Mouse (Mus musculus): Measurements from ENCODE around the gene Foxg1. TPM values are rescaled to one million over a fixed set of nuclear protein-coding genes. Genes with fewer than 3 reads are reported as not detected.

Gene Foxg1
- polyA plus RNA-seq, 1 experiment from 2014 or later, result not detected

DNA sequence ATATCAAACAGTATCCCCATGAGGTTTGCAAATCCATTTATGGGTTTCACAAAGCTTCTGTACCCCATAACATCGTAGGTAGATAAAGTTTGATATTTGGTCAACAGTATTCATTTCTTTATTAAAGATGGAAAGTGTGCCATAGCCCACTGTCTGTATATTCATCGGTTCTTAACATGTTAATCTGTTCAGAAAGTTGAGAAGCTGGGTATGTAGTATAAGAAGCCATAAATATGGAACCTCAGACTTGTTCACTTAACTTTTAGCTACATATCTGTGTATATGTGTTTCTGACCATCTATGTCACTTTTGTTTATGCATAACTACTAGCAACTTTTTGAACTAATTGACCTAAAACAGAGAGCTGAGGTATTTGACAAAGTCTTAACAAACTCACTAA lies 13.5 kb downstream of the Foxg1 start:
- Histone ChIP-seq H3K4me1 (replicated peaks; ENCODE audit: control insufficient read depth, insufficient read depth, low read length) (peaks cover 1% of the 10 kb centered on the region; the same call in 1 of the 2 replicates), H3K9ac (ENCODE audit: low read depth, low read length) (no peak overlapping the region), H3K4me3 (ENCODE audit: low read depth, low read length) (no peak overlapping the region), H3K4me2 (replicated peaks; ENCODE audit: low read depth) (no peak overlapping the region), H3K27ac (ENCODE audit: low read depth, low read length) (no peak overlapping the region), H3K36me3 (ENCODE audit: control insufficient read depth, insufficient read depth) (no peaks in the 10 kb centered on the region), H3K27me3 (replicated peaks; ENCODE audit: control insufficient read depth, insufficient read depth, low read length) (peaks cover 81% of the 10 kb centered on the region), H3K9me3 (ENCODE audit: control insufficient read depth) (no peaks in the 10 kb centered on the region)
- TF ChIP-seq CTCF (IDR thresholded peaks at IDR 0.05; ENCODE audit: low read depth), result no peak
- no peak for ATAC-seq
- 18% methylated on average over 2 of the region's 2 CpGs for WGBS

DNA sequence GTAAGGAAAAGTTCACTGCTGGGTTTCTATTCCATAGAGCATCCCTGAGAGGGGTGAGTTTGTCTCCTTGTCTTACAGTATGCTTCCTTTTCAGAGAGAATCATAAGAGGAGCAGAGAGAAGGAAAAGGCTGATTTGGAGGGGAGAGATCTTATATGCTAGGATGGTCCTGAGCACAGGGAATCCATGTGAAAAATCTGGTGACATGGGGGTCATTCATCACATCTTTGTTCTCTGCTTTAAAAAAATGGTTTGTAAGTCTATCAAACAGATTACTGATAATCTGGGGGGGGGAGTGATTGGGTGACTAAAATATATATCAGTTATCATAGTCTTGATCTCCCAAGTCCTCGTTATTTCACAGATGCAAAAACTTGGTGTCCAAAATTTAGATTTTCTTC lies 14.3 kb downstream of the Foxg1 start:
- no peak overlapping the region for H3K4me3 ChIP-seq (ENCODE audit: low read depth, low read length)
- H3K9me3 ChIP-seq (ENCODE audit: control insufficient read depth), result no peaks in the 10 kb centered on the region
- WGBS, result 29% methylated on average over 1 of the region's 1 CpGs
- peaks cover 7% of the 10 kb centered on the region; the same call in 1 of the 2 replicates for H3K4me1 ChIP-seq (replicated peaks; ENCODE audit: control insufficient read depth, insufficient read depth, low read length)
- no peak for ATAC-seq
- no peak overlapping the region for H3K9ac ChIP-seq (ENCODE audit: low read depth, low read length)
- no peak overlapping the region for H3K27ac ChIP-seq (ENCODE audit: low read depth, low read length)
- H3K27me3 ChIP-seq (replicated peaks; ENCODE audit: control insufficient read depth, insufficient read depth, low read length), result peaks cover 81% of the 10 kb centered on the region
- no peak overlapping the region for H3K4me2 ChIP-seq (replicated peaks; ENCODE audit: low read depth)
- H3K36me3 ChIP-seq (ENCODE audit: control insufficient read depth, insufficient read depth), result no peaks in the 10 kb centered on the region
- TF ChIP-seq CTCF (IDR thresholded peaks at IDR 0.05; ENCODE audit: low read depth), result no peak

DNA sequence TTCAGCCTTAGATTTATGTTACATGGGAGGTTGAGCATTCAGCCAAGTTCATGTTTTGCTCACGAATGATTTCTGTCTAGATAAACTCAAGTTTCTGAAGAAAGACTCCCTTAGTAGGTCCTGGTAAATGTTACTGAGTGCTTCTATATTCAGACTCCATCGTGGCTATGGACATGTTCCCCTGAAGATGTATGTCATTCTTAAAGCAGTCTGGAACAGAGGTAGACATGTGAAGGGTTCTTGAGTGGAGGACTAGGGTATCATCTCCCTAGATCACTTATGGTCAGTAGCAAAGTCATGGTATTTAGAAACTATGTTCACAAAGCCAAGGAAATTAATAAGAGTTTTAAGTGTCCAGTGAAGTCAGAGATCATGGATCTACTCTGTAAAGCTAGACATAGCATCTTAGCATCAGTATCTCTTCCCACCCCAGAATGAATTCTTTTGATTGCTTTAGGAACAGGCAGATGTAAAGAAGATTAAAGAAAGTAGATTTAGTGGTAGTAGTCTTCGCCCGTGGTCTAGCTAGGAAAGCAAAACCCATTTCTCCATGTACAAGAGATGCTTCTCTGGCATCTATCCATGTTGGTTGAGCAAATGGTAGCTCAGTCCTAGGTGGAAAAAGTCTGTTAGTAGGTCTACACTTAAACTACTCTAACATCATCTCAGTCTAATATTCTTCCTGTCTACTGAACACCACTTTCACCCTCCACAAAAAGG lies 15.1 kb downstream of the Foxg1 start:
- H3K4me3 ChIP-seq (ENCODE audit: low read depth, low read length), result no peak overlapping the region
- no peak overlapping the region for H3K4me2 ChIP-seq (replicated peaks; ENCODE audit: low read depth)
- no peaks in the 10 kb centered on the region for H3K9me3 ChIP-seq (ENCODE audit: control insufficient read depth)
- no peaks in the 10 kb centered on the region for H3K36me3 ChIP-seq (ENCODE audit: control insufficient read depth, insufficient read depth)
- H3K27me3 ChIP-seq (replicated peaks; ENCODE audit: control insufficient read depth, insufficient read depth, low read length), result peaks cover 76% of the 10 kb centered on the region
- no peak overlapping the region for H3K9ac ChIP-seq (ENCODE audit: low read depth, low read length)
- TF ChIP-seq CTCF (IDR thresholded peaks at IDR 0.05; ENCODE audit: low read depth), result no peak
- WGBS, result 25% methylated on average over 4 of the region's 4 CpGs
- peaks cover 7% of the 10 kb centered on the region; the same call in 1 of the 2 replicates for H3K4me1 ChIP-seq (replicated peaks; ENCODE audit: control insufficient read depth, insufficient read depth, low read length)
- no peak overlapping the region for H3K27ac ChIP-seq (ENCODE audit: low read depth, low read length)
- no peak for ATAC-seq

DNA sequence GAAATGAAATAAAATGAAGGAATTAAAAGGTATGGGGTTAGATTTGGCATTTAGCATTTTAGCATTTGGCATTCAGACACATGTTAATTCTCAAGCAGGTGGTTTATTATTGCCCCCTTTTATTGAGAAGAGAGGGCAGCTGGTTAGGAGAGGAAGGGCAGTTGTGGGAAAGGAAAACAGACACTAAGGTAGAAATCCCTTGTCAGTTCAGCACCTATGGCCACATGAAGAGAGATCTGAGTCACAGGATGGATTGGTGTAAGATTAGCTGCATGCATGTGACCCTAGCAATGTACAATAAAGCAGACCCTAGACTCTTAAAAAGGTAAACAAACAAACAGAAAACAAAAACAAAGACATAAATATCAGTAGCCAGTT lies 15.7 kb downstream of the Foxg1 start:
- Histone ChIP-seq H3K27ac (ENCODE audit: low read depth, low read length) (no peak overlapping the region), H3K4me2 (replicated peaks; ENCODE audit: low read depth) (no peak overlapping the region), H3K4me1 (replicated peaks; ENCODE audit: control insufficient read depth, insufficient read depth, low read length) (peaks cover 7% of the 10 kb centered on the region; the same call in 1 of the 2 replicates), H3K9me3 (ENCODE audit: control insufficient read depth) (no peaks in the 10 kb centered on the region), H3K9ac (ENCODE audit: low read depth, low read length) (no peak overlapping the region), H3K27me3 (replicated peaks; ENCODE audit: control insufficient read depth, insufficient read depth, low read length) (peaks cover 76% of the 10 kb centered on the region), H3K4me3 (ENCODE audit: low read depth, low read length) (no peak overlapping the region), H3K36me3 (ENCODE audit: control insufficient read depth, insufficient read depth) (no peaks in the 10 kb centered on the region)
- no peak for TF ChIP-seq CTCF (IDR thresholded peaks at IDR 0.05; ENCODE audit: low read depth)
- no peak for ATAC-seq

DNA sequence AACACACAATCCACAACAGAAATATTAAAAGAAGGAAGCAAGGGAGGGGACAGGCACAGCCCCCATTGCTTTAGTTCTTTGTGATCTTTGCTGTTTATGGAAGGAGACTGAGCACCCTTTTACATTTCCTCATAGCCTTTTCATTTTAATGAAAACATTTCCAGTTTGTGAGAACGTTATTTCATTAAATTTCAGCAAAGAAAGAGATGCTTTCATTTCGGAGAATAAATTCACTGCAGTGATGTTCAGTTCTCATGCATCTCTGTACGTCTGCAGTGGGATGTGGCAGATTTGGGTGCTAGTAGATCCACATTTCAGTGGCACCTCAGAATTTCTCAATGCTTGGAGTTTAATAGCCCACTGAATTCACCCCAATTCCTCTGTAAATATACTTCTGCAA lies 16.2 kb downstream of the Foxg1 start:
- Histone ChIP-seq H3K36me3 (ENCODE audit: control insufficient read depth, insufficient read depth) (no peaks in the 10 kb centered on the region), H3K9me3 (ENCODE audit: control insufficient read depth) (no peaks in the 10 kb centered on the region), H3K4me3 (ENCODE audit: low read depth, low read length) (no peak overlapping the region), H3K27me3 (replicated peaks; ENCODE audit: control insufficient read depth, insufficient read depth, low read length) (peaks cover 77% of the 10 kb centered on the region), H3K9ac (ENCODE audit: low read depth, low read length) (no peak overlapping the region), H3K4me1 (replicated peaks; ENCODE audit: control insufficient read depth, insufficient read depth, low read length) (peaks cover 7% of the 10 kb centered on the region; the same call in 1 of the 2 replicates), H3K27ac (ENCODE audit: low read depth, low read length) (no peak overlapping the region), H3K4me2 (replicated peaks; ENCODE audit: low read depth) (no peak overlapping the region)
- ATAC-seq, result no peak
- TF ChIP-seq CTCF (IDR thresholded peaks at IDR 0.05; ENCODE audit: low read depth), result no peak
- WGBS, result 24% methylated on average over 3 of the region's 3 CpGs

DNA sequence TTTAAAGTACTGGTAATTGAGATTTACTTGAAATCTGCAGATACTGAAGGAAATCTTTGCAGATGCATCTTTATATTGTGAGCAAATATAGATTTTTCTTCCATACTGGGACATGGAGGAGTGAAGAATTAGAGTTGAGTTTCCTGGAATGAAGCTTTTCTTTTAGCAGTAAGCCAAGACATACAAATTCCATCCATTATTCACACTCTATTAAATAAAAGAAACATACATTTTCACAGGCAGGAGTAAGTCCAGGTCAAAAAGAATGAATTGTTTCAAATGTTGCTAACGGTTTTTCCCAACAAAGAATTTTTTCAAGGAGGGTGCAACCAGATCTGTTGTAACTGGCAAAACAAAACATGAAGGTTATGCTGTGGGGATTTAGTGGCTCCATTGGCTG lies 17.2 kb downstream of the Foxg1 start:
- Histone ChIP-seq H3K9ac (ENCODE audit: low read depth, low read length) (no peak overlapping the region), H3K4me2 (replicated peaks; ENCODE audit: low read depth) (no peak overlapping the region), H3K27ac (ENCODE audit: low read depth, low read length) (no peak overlapping the region), H3K36me3 (ENCODE audit: control insufficient read depth, insufficient read depth) (no peaks in the 10 kb centered on the region), H3K27me3 (replicated peaks; ENCODE audit: control insufficient read depth, insufficient read depth, low read length) (peaks cover 74% of the 10 kb centered on the region), H3K4me3 (ENCODE audit: low read depth, low read length) (no peak overlapping the region), H3K9me3 (ENCODE audit: control insufficient read depth) (no peaks in the 10 kb centered on the region), H3K4me1 (replicated peaks; ENCODE audit: control insufficient read depth, insufficient read depth, low read length) (peaks cover 7% of the 10 kb centered on the region; the same call in 1 of the 2 replicates)
- ATAC-seq, result no peak
- no peak for TF ChIP-seq CTCF (IDR thresholded peaks at IDR 0.05; ENCODE audit: low read depth)
- WGBS, result 14% methylated on average over 1 of the region's 1 CpGs
